Mouse (Mus musculus): Measurements from ENCODE around the gene Treml4. TPM values are rescaled to one million over a fixed set of nuclear protein-coding genes. Genes with fewer than 3 reads are reported as not detected.

Gene Treml4
- total RNA-seq (2023), result 1 to 10 TPM; 1.7 to 3.4 TPM

DNA sequence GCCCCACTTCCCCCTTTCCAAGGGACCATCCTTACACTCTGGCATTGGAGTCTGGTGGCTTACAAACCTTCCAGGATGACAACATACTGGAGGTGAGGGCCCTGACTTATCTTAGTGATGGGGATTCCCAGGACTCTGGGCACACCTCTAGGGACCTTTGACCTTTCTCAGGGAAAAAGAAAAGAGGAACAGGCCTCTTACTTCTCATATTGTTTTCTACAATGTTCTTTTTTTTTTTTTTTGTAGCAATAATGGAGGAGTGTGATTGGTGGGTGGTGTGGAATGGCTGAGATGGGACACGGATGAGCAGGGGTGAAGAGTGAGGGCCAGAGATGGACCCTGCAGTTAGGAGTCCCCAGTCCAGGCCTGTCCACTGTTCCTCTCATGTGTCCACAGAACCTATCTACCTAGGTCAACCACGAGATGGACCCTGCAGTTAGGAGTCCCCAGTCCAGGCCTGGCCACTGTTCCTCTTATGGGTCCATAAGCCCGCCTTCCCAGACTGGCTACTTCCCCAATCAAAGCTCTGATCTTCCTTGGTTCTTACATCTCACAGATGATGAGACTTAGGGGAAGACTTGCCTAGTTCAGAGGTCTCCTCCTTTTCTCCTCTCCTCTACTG is at the start of gene Treml4:
TSS of gene Treml4 (plus strand) at position 555 of the 622 bp plus-strand sequence.

DNA sequence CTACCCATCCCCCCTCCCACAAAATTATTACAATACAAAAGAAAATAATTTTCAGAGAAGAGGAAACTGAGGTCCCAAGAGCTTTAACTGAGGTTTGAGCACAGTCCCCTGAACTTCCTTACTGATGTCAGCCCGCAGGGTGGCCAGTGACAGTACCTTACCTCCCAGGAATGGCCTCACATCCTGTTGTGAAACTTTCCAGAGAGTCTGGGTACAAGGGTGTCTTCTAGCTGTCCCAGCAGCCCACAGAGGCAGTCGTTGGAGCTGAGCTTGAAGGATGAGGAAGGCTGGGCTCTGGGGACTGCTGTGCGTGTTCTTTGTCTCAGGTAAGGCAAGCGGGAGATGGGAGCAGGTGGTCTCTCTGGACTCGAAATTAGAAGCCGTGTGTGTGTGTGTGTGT is 31.6 kb upstream of the Treml4 start, which contains the start of gene Trem1:
TSS of gene Trem1 (plus strand) at position 251 of the 400 bp plus-strand sequence.

DNA sequence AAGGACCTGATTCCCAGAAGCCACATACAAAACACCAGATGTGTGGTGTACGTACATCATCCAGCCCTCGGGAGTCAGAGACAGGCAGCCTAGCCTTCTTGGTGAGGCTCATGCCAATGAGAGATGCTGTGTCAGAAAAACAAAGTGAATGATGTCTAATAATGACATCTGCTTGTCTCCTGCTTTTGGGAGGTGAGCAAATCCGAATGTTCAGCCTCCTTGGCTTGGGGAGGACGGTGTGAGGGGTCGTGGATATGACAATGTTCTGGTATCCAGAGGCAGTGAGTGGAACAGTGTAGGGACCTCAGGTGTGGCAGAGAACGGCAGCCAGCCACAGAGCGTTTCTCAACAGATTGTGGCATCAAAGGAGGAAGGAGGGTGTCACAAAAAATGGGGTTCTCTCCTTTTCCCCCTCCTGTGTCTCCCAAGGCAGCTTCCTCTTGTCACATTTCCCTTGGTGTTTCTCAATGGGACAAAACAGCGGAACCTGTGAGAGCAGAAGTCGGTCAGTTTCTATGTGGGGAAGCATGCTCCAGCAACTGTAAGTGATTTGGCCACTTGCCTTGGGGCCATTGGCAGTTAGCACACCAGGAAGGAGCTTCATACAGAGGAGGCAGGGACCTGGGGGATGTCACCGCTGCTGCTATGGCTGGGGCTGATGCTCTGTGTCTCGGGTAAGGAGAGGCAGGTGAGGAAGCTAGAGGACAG is 16.7 kb upstream of the Treml4 start, which contains the start of gene Trem3:
TSS of gene Trem3 (plus strand) at position 557 of the 708 bp plus-strand sequence.

DNA sequence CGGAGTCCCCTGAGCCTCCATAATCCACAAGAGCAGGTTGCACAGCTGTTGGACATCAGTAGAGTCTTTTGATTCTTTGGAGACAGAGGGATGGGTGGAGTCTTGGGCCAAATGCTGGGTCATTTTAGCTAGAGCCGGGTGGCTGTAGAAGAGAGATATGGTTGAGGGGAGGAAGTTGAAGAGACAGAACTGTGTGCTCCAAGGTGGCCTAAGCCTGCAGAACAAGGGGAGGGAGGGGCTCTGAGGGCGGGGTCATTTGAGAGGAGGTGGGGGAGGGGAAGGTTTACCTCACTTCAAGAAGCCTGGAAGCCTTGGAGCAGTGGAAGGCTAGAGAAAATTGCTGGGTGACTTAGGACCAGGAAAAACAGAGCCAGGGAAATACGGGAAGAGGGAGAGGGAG is 35.1 kb downstream of the Treml4 start, which contains the start of gene Treml2:
TSS of gene Treml2 (plus strand) at position 296 of the 400 bp plus-strand sequence.

DNA sequence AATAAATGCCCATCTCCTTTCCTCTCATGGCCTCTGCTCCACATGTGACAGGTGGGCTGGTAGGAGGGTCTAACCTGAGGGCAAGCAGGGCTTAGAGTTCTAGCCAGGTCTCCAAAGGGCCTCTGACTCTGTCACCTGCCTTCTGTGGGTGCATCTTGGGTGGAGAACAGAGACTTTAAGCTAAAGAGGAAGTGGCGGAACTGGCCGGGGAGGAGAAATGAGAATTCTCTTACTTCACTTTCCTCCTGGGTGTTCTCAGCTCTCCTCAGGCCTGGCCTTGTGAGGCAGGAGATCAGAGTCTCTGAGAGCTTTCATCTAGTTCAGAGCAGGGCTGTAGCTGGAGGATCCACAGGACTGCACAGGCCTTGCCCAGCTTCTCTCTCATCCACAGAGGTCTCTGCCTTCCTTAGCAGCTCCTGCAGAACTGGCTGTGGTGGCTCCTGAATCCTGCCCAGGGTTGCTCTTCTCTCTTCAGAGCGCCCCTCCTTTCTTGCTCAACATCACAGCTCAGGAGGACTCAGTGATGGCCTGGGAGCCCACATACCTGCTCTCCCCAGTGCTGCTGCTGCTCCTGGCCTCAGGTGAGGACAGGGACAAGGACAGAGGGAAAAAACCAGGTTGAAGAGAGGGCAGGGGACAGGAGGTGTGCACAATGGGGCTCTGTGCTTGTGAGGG is 51.9 kb downstream of the Treml4 start, which contains the start of gene B430306N03Rik:
TSS of gene B430306N03Rik (plus strand) at position 237 of the 675 bp plus-strand sequence.

Other genes with a start within 250 kb of the Treml4 start
- gene 1700122O11Rik, start 226.0 kb upstream of the Treml4 start, total RNA-seq (2023), result not detected
- gene 1700067P10Rik, start 175.0 kb upstream of the Treml4 start, total RNA-seq (2023), result not detected
- gene 9830107B12Rik, start 118.0 kb upstream of the Treml4 start, total RNA-seq (2023), result not detected
- gene A530064D06Rik, start 97.0 kb upstream of the Treml4 start, total RNA-seq (2023), result under 1 TPM in 1 of 2 experiments, not detected in 1; 0.79 TPM
- gene Trem1, start 31.5 kb upstream of the Treml4 start, total RNA-seq (2023), result under 1 TPM in 1 of 2 experiments, not detected in 1; 0.23 TPM
- not detected for gene Trem3, start 16.5 kb upstream of the Treml4 start, total RNA-seq (2023)
- gene Treml2, start 35.2 kb downstream of the Treml4 start, total RNA-seq (2023), result 10 to 100 TPM; 80.4 to 94.4 TPM
- 1 to 10 TPM; 6.5 to 7.4 TPM for gene B430306N03Rik, start 51.8 kb downstream of the Treml4 start, total RNA-seq (2023)
- not detected for gene Trem2, start 82.1 kb downstream of the Treml4 start, total RNA-seq (2023)
- gene Treml1, start 95.6 kb downstream of the Treml4 start, total RNA-seq (2023), result not detected
- 10 to 100 TPM; 71.0 to 76.6 TPM for gene Nfya, start 145.6 kb downstream of the Treml4 start, total RNA-seq (2023)
- gene Oard1, start 145.7 kb downstream of the Treml4 start, total RNA-seq (2023), result 10 to 100 TPM; 29.3 to 30.7 TPM
- 1 to 10 TPM; 2.7 to 5.7 TPM for gene Apobec2, start 168.6 kb downstream of the Treml4 start, total RNA-seq (2023)
- 1 to 10 TPM; 1.3 to 2.2 TPM for gene Tspo2, start 187.2 kb downstream of the Treml4 start, total RNA-seq (2023)
- gene Unc5cl, start 190.6 kb downstream of the Treml4 start, total RNA-seq (2023), result 10 to 100 TPM; 18.4 to 18.6 TPM